Mouse (Mus musculus) activated CD4-positive, CD25-positive, alpha-beta regulatory T cell, adult 4 months (primary cell): Measurements from ENCODE around the gene Zfp454. TPM values are rescaled to one million over a fixed set of nuclear protein-coding genes. Genes with fewer than 3 reads are reported as not detected.

Source experiments
- ATAC-seq: one replicate; pipeline ENCODE4 v1.8.0; 2017
- polyA plus RNA-seq, 2 experiments: library from polyadenylated mRNA; unstranded; fragments of 100-300 nt; shearing (Covaris generic); gene quantifications; one replicate each; pipeline ENCODE4 v1.2.1; 2017

Gene Zfp454
- not detected for polyA plus RNA-seq

DNA sequence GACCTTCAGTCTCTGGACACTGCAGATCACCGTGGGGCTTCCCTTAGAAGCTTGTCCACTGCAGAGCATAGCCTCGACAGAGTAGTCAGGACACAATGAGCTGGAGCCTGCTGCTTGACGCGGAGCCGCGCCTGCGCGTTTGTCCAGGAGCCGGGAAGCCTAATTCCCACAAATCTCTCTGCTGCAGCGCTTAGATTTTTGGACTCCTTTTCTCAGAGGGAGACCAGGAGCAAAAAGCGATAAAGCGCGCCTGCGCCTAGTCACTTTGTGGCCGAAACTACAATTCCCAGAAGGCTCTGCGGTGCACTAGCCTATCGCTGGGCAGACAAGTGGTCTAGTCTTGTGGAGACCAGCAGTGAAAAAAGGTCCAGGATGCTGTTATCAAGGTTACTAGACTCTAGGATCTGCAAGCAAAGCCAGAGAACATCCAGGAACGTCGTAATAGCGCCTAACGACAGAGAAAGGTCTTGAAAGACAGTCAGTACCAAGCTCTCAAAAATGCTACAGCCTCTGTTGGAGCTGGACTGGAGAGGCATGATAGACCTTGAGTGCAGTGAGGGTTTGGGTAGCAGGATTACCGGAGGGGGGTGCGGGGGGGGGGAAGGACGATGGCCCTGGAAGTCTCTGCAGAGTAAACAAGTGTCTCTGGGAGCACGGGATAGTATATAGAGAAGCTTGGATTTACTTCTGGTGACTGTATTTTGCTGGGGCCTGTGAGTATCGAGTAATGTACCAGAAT lies at the start of gene Zfp454:
Zfp454 (minus strand) TSS at position 262 of the 739 bp plus-strand sequence.
- no peak for ATAC-seq

DNA sequence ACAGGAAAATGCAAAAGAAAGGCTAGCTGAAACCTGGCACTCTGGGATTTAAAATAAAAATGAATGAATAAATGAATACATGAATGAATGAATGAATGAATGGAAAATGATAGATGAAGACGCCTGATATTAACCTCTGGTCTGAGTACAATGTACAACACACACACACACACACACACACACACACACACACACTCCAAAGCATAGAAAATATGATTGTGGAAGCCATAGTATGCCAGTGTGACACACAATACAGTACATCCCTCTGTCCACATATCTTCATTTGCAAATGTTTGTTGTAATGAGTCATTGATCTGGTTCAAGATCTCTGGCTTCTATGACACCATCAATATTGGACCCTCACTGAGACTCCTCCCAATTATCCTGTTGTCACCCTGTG lies 44.6 kb upstream of the Zfp454 start:
- ATAC-seq = no peak

- no peak for ATAC-seq
Measured at GRCm38 (mm10) chr11:50931451-50931866, 44.0 kb upstream of the Zfp454 start, which contains the start of gene Zfp354b. Gene Zfp354b, minus strand, starts transcription at chr11:50931633.

DNA sequence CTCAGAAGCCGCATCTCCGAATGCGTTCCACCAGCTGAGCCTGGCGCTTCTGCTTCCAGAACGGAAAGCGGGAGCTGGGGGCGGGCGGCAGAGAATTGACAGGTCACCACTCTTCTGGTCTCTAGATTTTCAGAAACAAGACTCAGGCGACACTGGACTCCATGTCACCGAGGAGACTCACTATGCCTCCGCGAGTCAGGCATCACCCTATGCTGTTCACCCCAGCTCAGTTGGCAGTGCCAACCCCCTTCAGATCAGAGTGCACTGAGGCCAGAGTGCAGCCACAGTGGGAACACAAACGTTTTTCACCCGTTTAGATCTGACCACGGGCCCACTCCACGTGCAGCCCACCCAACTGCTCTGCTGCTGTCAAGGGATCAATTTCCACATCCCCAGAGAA lies 43.6 kb upstream of the Zfp454 start:
- no peak for ATAC-seq

GRCm38 (mm10) chr11:50930469-50931014 lies 43.1 kb upstream of the Zfp454 start:
- ATAC-seq = no peak

- peak; percentile 57 for ATAC-seq
Measured at GRCm38 (mm10) chr11:50915671-50916320, 28.3 kb upstream of the Zfp454 start, which contains the start of gene Zfp2. Gene Zfp2, minus strand, starts transcription at chr11:50916165.

DNA sequence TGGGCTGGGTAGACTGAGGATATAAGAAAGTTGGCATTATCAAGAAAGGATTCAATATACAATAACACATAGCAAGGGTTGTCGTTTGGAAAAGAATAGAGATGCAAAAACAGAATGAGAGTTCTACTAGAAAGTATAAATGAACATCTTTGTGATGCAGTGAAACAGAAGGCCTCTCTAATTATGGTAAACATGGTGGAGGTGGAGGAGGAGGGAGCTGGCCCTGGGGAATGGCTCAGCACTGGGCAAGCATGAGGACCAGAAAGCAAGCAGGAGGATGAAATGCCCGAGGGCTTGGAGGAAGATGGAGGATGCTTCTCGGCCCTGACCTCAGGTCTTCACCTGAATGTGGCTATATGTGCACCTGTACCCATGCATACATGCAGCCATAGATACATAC lies 27.0 kb upstream of the Zfp454 start:
- no peak for ATAC-seq

- ATAC-seq = no peak
Measured at GRCm38 (mm10) chr11:50913301-50913700, 25.9 kb upstream of the Zfp454 start.

DNA sequence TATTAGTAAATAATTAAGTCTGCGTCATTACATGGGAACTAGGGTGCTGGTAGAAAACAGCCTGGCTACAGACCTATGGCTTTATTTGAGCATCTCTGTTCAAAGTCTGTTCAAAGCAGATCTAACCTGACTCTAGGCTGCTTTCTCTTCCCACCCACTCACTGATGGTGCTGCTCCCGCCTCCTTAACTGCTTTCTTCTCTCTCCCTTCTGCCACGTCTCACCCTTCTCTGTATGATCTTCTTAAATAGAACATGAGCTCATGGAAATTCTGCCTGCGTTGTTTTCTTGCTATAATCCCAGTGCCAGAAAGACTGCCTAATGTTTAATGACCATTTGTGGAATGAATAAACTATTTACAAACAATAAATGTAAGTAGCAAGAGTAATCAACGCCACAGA lies 20.7 kb upstream of the Zfp454 start:
- ATAC-seq = no peak

- no peak for ATAC-seq
Measured at GRCm38 (mm10) chr11:50897359-50897758, 9.9 kb upstream of the Zfp454 start.

GRCm38 (mm10) chr11:50892441-50892840 lies 5.0 kb upstream of the Zfp454 start:
- ATAC-seq = no peak

DNA sequence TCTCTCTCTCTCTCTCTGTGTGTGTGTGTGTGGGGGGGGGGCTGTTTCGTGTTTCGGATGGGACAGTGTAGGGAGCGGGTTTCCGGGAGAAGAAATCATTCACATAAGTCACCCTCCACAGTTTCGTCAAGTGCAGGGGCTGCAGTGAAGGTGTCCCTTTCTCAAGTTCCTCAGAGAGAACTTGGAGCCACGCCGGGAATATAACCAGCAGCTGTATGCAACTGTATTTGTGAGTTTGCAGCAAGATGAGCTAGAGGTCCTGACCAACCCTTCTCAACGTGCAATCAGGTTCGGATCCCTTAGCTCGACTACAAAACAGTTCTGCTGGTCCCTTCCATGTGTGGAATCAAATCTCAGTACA lies 538 bp downstream of the Zfp454 start:
- ATAC-seq = no peak

- ATAC-seq = no peak
Measured at GRCm38 (mm10) chr11:50886231-50886932, 1.1 kb downstream of the Zfp454 start.

- no peak for ATAC-seq
Measured at GRCm38 (mm10) chr11:50883756-50884155, 3.7 kb downstream of the Zfp454 start.

DNA sequence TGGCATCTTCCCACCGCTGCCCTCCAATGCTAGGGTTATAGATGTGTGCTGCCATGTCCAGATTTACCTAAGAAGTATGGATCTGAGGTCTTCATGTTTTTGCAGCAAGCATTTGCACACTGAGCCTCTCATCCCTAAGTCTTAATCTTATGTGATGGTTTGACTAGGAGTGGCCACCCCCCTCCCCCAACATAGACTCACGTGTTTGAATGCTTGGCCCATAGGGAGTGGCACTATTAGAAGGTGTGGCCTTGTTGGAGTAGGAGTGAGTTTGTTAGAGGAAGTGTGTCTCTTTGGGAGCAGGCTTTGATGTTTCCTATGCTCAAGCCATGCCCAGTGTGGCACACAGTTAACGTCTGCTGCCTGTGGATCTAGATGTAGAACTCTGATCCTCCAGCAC lies 8.8 kb downstream of the Zfp454 start:
- ATAC-seq = no peak

- no peak for ATAC-seq
Measured at GRCm38 (mm10) chr11:50850989-50851601, 36.4 kb downstream of the Zfp454 start.

DNA sequence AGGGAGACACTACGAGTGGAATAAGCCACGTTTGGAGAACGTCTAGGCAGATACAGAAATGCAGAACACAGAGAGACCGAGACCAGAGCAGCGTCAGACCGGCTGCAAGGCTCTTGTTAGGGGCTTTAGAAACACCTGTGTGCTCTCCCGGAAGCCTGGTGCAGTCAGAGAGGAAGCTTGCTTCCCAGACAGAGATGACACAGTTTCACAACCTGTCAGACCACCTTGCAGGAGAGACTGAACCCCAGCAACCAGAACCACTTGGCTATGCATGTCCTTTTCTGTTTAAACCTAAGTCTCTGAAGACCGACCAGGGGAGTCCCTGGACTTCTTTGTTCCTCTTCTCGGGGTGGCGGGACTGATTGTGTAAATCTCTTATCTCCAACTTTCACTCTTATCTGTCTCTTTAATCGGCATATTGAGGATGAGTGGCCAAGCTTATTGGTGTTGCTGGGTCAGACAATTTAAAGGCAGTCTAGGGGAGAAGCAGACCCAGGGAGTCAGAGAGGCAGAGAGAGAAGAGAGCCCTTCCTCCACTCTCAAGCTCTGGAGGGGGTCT lies 37.2 kb downstream of the Zfp454 start, which contains the start of gene Grm6:
Grm6 (plus strand) TSS at position 509 of the 559 bp plus-strand sequence.
- no peak for ATAC-seq

- no peak for ATAC-seq
Measured at GRCm38 (mm10) chr11:50849310-50849709, 38.1 kb downstream of the Zfp454 start.

- ATAC-seq = no peak
Measured at GRCm38 (mm10) chr11:50848520-50849137, 38.8 kb downstream of the Zfp454 start.

DNA sequence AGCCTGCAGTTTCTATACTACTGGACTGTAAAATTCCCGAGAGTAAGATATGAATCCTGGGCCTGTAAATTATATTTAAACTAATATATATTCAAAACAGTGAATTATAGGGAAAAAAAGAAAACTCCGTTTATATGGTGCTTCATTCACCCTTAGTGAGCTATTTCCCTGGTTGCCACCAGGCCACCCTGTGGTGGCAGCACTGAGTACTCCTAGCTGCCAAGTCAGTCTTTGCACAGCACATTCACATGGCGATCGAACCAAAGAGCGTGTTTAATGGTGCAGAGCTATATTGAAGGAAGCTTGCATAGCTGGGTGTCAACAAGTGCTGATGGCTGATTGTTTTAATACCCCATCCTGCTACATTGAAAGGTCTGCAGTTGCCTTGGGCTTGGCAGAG lies 40.4 kb downstream of the Zfp454 start:
- ATAC-seq = no peak

- ATAC-seq = no peak
Measured at GRCm38 (mm10) chr11:50845951-50846350, 41.5 kb downstream of the Zfp454 start.
